Mouse (Mus musculus): Measurements from ENCODE around the gene Napa. TPM values are rescaled to one million over a fixed set of nuclear protein-coding genes. Genes with fewer than 3 reads are reported as not detected.
A peak's percentile ranks its signal among the peaks of the same experiment; 100 is the strongest.

The Napa gene
- polyA plus RNA-seq, 1 experiment from 2014 or later: 214 TPM

DNA sequence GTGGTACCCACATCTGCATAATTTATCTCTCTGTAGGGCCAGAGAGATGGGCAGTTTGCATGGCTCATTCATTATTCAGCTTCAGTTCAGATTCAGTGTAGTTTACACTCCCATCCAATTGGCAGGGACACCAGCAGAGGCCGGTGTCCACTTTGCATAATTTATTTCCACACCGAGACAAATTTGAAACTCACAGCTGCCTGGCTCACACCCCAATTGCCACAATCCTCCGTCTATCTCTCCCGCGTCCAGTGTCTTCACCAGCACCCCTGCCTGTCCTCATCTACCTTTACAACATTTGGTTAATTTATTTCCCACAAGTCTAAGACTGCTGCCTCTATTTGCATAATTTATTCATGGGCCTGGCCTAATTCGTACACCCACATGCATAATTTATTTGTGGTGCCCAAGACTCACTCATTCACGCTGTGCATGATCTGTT, 36.7 kb downstream of the Napa start:
- H3K4me1 ChIP-seq (replicated peaks; ENCODE audit: control insufficient read depth, insufficient read depth, low read length): peaks cover 45% of the 10 kb centered on the region
- peak; percentile 56 for DNase-seq (ENCODE audit: low spot score)
- H3K27ac ChIP-seq: peak overlapping the region; percentile 57; the same call in 1 of the 2 replicates
- peak overlapping the region; percentile 23 for H3K4me2 ChIP-seq (replicated peaks)
- WGBS: 9% methylated on average over 7 of the region's 7 CpGs
- peak; percentile 57 for ATAC-seq (ENCODE audit: low FRiP score)
- H3K27me3 ChIP-seq (ENCODE audit: control insufficient read depth, insufficient read depth, low read length): no peaks in the 10 kb centered on the region
- no peaks in the 10 kb centered on the region for H3K9me3 ChIP-seq (ENCODE audit: control insufficient read depth, low read length)
- H3K36me3 ChIP-seq (replicated peaks; ENCODE audit: control insufficient read depth, insufficient read depth): peaks cover 4% of the 10 kb centered on the region; the same call in 1 of the 2 replicates
- H3K9ac ChIP-seq: no peak overlapping the region
- H3K4me3 ChIP-seq (replicated peaks; ENCODE audit: low read length): no peak overlapping the region; the same call in 1 of the 2 replicates

DNA sequence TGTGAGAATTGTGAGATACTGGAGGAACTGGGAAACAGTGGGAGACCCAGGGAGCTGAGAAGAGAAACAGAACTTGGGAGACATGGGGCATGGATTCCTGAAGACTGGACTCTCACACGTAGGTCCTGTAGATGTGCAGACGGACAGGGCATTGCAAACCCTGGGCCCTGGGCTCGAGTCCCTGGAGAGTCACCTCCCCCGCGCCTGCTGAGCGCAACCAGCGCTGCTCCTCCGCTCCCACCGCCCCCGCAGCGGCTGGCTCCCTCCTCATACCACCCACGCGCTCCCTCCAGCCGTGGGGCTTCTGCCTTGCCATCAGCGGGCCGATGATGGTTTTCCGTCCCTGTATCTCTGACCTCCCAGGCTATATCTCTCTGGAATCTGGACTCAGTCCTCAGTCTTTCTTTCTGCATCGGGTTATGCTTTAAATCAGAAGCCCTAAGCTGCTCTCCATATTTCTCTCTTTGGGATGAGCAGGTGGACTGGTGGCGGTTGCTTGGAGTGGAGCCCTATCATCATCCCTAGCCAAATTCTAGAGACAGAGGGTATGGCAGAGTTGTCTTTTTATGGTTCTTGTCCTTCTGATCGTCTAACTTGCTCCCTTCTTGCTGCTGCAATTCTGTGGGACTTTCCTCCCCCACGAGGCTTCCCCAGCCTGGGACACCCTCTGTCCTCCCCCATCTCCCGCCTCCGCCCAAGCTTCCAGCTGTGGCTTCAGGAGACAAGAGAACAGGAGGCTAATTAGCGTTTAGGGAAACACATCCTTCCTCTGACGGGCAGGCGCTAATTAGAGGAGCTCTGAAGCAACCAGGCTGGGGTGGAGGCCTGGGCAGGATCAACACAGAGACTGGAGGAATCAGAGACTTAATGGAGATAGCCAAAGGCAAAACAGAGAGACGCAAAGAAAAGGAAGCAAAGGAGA, 48.5 kb downstream of the Napa start:
- Histone ChIP-seq H3K9ac (no peak overlapping the region), H3K4me2 (replicated peaks) (no peak overlapping the region), H3K4me1 (replicated peaks; ENCODE audit: control insufficient read depth, insufficient read depth, low read length) (no peaks in the 10 kb centered on the region), H3K4me3 (replicated peaks; ENCODE audit: low read length) (no peak overlapping the region), H3K27me3 (ENCODE audit: control insufficient read depth, insufficient read depth, low read length) (no peaks in the 10 kb centered on the region), H3K9me3 (ENCODE audit: control insufficient read depth, low read length) (no peaks in the 10 kb centered on the region), H3K27ac (no peak overlapping the region), H3K36me3 (replicated peaks; ENCODE audit: control insufficient read depth, insufficient read depth) (peaks cover 16% of the 10 kb centered on the region; the same call in 1 of the 2 replicates)
- DNase-seq (ENCODE audit: low spot score): no peak
- WGBS: 33% methylated on average over 27 of the region's 27 CpGs
- ATAC-seq (ENCODE audit: low FRiP score): no peak

DNA sequence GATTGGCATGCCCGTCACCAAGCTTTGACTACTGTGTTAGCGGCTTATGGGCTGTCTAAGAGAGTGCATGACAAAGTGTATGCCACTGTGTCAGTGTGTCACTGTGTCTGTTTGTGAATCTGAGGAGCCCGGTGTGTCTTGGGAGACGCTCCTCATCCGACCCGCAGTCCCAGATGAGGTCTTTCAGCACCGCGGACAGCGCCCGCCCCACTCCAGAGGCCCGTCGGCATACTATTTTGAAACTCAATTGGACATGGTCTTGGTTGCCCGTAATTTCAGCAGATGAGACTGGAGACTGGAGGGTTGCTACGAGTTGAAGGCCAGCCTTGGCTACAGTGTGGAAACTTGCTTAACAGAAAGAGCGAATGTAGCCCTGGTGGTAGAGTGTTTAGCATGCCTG, 49.4 kb downstream of the Napa start:
- no peaks in the 10 kb centered on the region for H3K4me1 ChIP-seq (replicated peaks; ENCODE audit: control insufficient read depth, insufficient read depth, low read length)
- no peak overlapping the region for H3K9ac ChIP-seq
- no peak overlapping the region for H3K27ac ChIP-seq
- ATAC-seq (ENCODE audit: low FRiP score) (no peak), DNase-seq (ENCODE audit: low spot score) (peak; percentile 38)
- no peak overlapping the region for H3K4me3 ChIP-seq (replicated peaks; ENCODE audit: low read length)
- H3K27me3 ChIP-seq (ENCODE audit: control insufficient read depth, insufficient read depth, low read length): no peaks in the 10 kb centered on the region
- 0 out of 2 replicates have a peak, but pooled peaks cover 12% of the 10 kb centered on the region for H3K36me3 ChIP-seq (replicated peaks; ENCODE audit: control insufficient read depth, insufficient read depth)
- no peaks in the 10 kb centered on the region for H3K9me3 ChIP-seq (ENCODE audit: control insufficient read depth, low read length)
- H3K4me2 ChIP-seq (replicated peaks): no peak overlapping the region
- WGBS: 14% methylated on average over 15 of the region's 15 CpGs

DNA sequence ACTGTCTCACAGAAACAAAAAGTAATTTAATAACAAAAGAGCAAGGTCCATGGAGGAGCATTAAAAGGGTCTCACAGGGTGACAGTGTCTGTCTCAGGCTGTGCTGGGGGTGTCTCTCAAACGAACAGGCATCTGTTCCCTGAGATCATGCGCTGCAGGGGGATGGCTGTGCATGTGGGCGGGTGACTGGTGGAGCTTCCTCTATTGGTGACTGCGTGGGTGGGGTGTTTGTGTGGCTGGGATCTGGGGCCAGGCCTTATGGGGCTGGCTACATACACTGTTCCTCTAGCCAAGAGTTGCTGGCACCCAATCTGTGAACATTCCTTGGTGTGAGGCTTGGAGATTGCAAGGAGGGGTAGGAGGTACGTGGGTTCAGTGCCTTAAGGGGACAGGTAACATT, 51.0 kb downstream of the Napa start:
- Histone ChIP-seq H3K36me3 (replicated peaks; ENCODE audit: control insufficient read depth, insufficient read depth) (0 out of 2 replicates have a peak, but pooled peaks cover 12% of the 10 kb centered on the region), H3K4me3 (replicated peaks; ENCODE audit: low read length) (no peak overlapping the region), H3K4me1 (replicated peaks; ENCODE audit: control insufficient read depth, insufficient read depth, low read length) (no peaks in the 10 kb centered on the region; the same call in 1 of the 2 replicates), H3K9me3 (ENCODE audit: control insufficient read depth, low read length) (no peaks in the 10 kb centered on the region), H3K27me3 (ENCODE audit: control insufficient read depth, insufficient read depth, low read length) (no peaks in the 10 kb centered on the region), H3K4me2 (replicated peaks) (no peak overlapping the region), H3K9ac (no peak overlapping the region), H3K27ac (no peak overlapping the region)
- no peak for DNase-seq (ENCODE audit: low spot score)
- 64% methylated on average over 5 of the region's 5 CpGs for WGBS
- ATAC-seq (ENCODE audit: low FRiP score): no peak

DNA sequence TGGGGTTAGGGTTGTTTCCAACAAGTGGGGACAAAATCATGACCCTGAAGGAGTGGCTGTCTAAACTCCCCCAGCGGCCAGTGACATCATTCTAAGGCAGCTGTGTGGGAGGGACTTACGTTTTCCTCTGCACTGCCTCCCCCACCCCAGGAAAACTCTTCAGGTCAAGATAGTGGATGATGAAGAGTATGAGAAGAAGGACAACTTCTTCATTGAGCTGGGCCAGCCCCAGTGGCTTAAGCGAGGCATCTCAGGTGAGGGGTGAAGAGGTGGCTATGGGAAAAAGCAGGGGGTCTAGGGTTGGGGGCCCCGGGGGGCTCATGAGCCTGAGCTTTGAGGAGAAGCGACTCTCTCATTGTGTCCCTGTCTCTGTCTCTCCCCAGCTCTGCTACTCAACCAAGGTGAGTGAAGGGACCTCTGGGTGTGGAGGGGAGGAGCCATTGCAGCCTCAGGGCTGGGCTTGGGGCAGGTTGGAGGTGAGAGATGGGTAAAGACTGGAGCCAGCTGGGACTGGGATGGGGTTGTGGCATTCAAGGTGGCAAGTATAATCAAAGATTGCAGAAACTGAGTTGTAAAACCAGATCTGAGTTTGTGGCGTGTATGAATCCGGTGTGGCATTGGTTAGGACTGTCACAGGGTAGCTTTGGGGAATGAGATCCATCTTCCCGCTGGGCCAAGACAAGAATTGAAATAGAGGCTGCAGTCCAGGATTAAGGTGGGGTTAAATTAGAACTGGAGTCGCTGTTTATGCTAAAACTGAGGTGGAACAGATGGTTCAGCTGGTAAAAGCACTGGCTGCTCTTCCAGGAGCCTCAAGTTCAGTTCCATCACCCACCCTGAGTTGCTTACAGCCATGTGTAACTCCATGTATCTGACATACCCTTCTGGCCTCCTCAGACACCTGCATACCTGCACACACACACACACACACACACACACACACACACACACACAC, 52.2 kb downstream of the Napa start:
- Histone ChIP-seq H3K27ac (no peak overlapping the region), H3K4me2 (replicated peaks) (no peak overlapping the region), H3K36me3 (replicated peaks; ENCODE audit: control insufficient read depth, insufficient read depth) (peaks cover 6% of the 10 kb centered on the region; the same call in 1 of the 2 replicates), H3K27me3 (ENCODE audit: control insufficient read depth, insufficient read depth, low read length) (no peaks in the 10 kb centered on the region), H3K9ac (no peak overlapping the region), H3K4me1 (replicated peaks; ENCODE audit: control insufficient read depth, insufficient read depth, low read length) (no peaks in the 10 kb centered on the region; the same call in 1 of the 2 replicates), H3K9me3 (ENCODE audit: control insufficient read depth, low read length) (no peaks in the 10 kb centered on the region), H3K4me3 (replicated peaks; ENCODE audit: low read length) (no peak overlapping the region)
- DNase-seq (ENCODE audit: low spot score) (no peak), ATAC-seq (ENCODE audit: low FRiP score) (no peak)
- WGBS: 75% methylated on average over 9 of the region's 9 CpGs

DNA sequence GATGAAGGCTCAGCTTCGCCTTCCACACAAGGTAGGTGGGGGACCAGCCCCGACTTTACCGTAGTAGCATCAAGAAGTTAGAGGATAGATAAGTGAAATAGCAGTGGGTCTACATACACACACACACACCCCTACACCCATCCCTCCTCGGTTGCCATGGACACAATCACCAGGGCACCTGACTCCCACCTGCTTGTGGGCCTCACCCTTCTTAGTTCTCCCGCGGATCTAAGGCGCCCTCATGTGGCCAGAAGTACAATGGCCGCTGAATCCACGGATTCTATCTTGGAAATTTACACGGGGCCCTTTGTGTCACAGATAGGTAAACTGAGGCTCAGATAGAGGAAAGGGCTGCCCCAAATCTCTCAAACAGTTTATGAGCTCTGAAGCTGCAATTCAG, 55.3 kb downstream of the Napa start:
- peak; percentile 84 for ATAC-seq (ENCODE audit: low FRiP score)
- Histone ChIP-seq H3K4me2 (replicated peaks) (no peak overlapping the region), H3K9me3 (ENCODE audit: control insufficient read depth, low read length) (no peaks in the 10 kb centered on the region), H3K4me1 (replicated peaks; ENCODE audit: control insufficient read depth, insufficient read depth, low read length) (no peaks in the 10 kb centered on the region; the same call in 1 of the 2 replicates), H3K36me3 (replicated peaks; ENCODE audit: control insufficient read depth, insufficient read depth) (peaks cover 14% of the 10 kb centered on the region; the same call in 1 of the 2 replicates), H3K4me3 (replicated peaks; ENCODE audit: low read length) (no peak overlapping the region), H3K9ac (no peak overlapping the region), H3K27me3 (ENCODE audit: control insufficient read depth, insufficient read depth, low read length) (peaks cover 5% of the 10 kb centered on the region; the same call in 1 of the 2 replicates), H3K27ac (no peak overlapping the region)
- DNase-seq (ENCODE audit: low spot score): peak; percentile 78
- 18% methylated on average over 10 of the region's 10 CpGs for WGBS

DNA sequence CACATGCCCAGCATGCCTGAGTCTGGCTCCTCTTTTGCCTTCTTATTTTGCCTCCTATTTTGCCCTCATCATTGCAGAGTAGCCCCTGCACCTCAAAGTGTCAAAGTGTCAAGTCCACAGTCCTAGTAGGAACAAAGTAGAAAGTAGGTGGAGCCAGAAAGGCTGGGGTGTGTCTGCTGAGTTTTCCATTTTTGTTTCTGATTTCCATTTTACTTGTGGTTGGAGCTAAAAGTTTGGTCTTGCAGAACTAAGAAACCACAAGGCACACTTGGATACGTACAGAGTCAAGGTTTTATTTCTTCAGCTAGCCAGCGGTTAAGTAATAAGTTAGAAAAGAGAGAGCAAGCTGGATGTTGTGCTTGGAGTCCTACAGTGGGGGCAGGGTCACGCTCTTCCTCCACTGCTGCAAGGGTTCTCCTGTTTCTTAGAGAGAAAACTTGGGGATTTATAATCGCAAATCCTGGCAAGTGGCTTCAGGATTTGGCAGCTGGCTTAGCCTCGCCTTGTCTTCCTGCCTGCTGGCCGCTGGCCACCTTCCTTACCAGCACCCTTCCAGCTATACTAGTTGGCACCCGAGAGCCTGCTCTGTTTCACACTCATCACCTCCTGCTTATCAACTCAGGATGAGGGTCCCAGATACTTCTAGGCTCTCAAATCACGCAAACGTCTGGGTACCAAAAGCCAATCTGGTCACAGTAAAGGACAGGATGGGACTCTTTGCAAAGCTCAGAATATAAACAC, 57.0 kb downstream of the Napa start:
- Histone ChIP-seq H3K36me3 (replicated peaks; ENCODE audit: control insufficient read depth, insufficient read depth) (peaks cover 14% of the 10 kb centered on the region; the same call in 1 of the 2 replicates), H3K9me3 (ENCODE audit: control insufficient read depth, low read length) (no peaks in the 10 kb centered on the region), H3K4me2 (replicated peaks) (no peak overlapping the region), H3K27ac (no peak overlapping the region), H3K4me1 (replicated peaks; ENCODE audit: control insufficient read depth, insufficient read depth, low read length) (no peaks in the 10 kb centered on the region; the same call in 1 of the 2 replicates), H3K4me3 (replicated peaks; ENCODE audit: low read length) (no peak overlapping the region), H3K9ac (no peak overlapping the region), H3K27me3 (ENCODE audit: control insufficient read depth, insufficient read depth, low read length) (peaks cover 8% of the 10 kb centered on the region; the same call in 1 of the 2 replicates)
- ATAC-seq (ENCODE audit: low FRiP score): no peak
- WGBS: 79% methylated on average over 9 of the region's 9 CpGs
- no peak for DNase-seq (ENCODE audit: low spot score)

DNA sequence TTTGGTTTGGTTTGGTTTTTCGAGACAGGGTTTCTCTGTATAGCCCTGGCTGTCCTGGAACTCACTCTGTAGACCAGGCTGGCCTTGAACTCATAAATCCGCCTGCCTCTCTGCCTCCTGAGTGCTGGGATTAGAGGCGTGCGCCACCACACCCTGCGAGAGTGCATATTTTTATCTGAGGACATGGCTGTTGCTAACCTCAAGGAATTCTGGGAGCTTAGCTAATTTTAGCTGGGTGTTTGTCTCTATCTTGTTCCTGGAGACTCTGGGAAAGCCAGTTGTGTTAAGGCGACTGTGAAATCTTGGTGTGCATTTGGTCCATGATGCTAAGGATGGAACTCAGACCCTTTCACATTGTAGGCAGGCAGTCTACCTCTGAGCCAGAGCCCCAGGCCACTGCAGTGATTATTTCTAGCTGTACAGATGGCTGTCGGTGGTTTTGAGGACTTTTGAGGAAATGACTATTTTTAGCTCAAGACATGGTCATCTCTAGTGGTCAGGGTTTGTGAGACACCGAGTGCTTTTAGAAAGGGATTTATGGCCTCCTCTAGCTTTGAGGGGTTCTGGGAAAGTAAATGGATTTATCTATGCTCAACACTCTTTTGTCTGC, 58.0 kb downstream of the Napa start:
- Histone ChIP-seq H3K9me3 (ENCODE audit: control insufficient read depth, low read length) (no peaks in the 10 kb centered on the region), H3K36me3 (replicated peaks; ENCODE audit: control insufficient read depth, insufficient read depth) (peaks cover 9% of the 10 kb centered on the region; the same call in 1 of the 2 replicates), H3K4me1 (replicated peaks; ENCODE audit: control insufficient read depth, insufficient read depth, low read length) (no peaks in the 10 kb centered on the region; the same call in 1 of the 2 replicates), H3K4me2 (replicated peaks) (no peak overlapping the region), H3K4me3 (replicated peaks; ENCODE audit: low read length) (no peak overlapping the region), H3K27me3 (ENCODE audit: control insufficient read depth, insufficient read depth, low read length) (peaks cover 8% of the 10 kb centered on the region; the same call in 1 of the 2 replicates), H3K9ac (no peak overlapping the region), H3K27ac (no peak overlapping the region)
- DNase-seq (ENCODE audit: low spot score) (no peak), ATAC-seq (ENCODE audit: low FRiP score) (no peak)
- whole genome bisulfite sequencing: 85% methylated on average over 8 of the region's 8 CpGs
